Mouse (Mus musculus): ENCODE results near the gene Nhsl1. TPM values are rescaled to one million over a fixed set of nuclear protein-coding genes. Genes with fewer than 3 reads are reported as not detected.

Nhsl1 gene
- polyA plus RNA-seq, 1 experiment from 2014 or later, result 10.6 TPM

GRCm38 (mm10) chr10:18356461-18356860, 37.7 kb downstream of the Nhsl1 start:
- 0 out of 2 replicates have a peak, but pooled peaks cover 6% of the 10 kb centered on the region for H3K4me1 ChIP-seq
- H3K27me3 ChIP-seq (ENCODE audit: insufficient read depth, poor library complexity, severe bottlenecking), result no peaks in the 10 kb centered on the region
- no peak overlapping the region for H3K4me3 ChIP-seq
- 80% methylated on average over 6 of the region's 6 CpGs for WGBS
- DNase-seq (ENCODE audit: low spot score), result no peak
- no peaks in the 10 kb centered on the region for H3K36me3 ChIP-seq
- no peak overlapping the region for H3K27ac ChIP-seq
- no peaks in the 10 kb centered on the region for H3K9me3 ChIP-seq

GRCm38 (mm10) chr10:18357212-18357611, 38.4 kb downstream of the Nhsl1 start:
- H3K4me3 ChIP-seq, result no peak overlapping the region
- H3K27ac ChIP-seq, result no peak overlapping the region
- no peak for DNase-seq (ENCODE audit: low spot score)

GRCm38 (mm10) chr10:18358461-18358860, 39.7 kb downstream of the Nhsl1 start:
- DNase-seq (ENCODE audit: low spot score), result no peak
- no peaks in the 10 kb centered on the region for H3K9me3 ChIP-seq
- no peaks in the 10 kb centered on the region for H3K27me3 ChIP-seq (ENCODE audit: insufficient read depth, poor library complexity, severe bottlenecking)
- H3K4me3 ChIP-seq, result no peak overlapping the region
- H3K27ac ChIP-seq, result no peak overlapping the region
- 0 out of 2 replicates have a peak, but pooled peaks cover 3% of the 10 kb centered on the region for H3K4me1 ChIP-seq
- 89% methylated on average over 5 of the region's 5 CpGs for WGBS
- no peaks in the 10 kb centered on the region for H3K36me3 ChIP-seq

More at GRCm38 (mm10) chr10:18357212-18357611, 38.4 kb downstream of the Nhsl1 start:
- no peaks in the 10 kb centered on the region for H3K27me3 ChIP-seq (ENCODE audit: insufficient read depth, poor library complexity, severe bottlenecking)
- WGBS, result 90% methylated on average over 6 of the region's 6 CpGs
- no peaks in the 10 kb centered on the region for H3K36me3 ChIP-seq
- H3K9me3 ChIP-seq, result no peaks in the 10 kb centered on the region
- 0 out of 2 replicates have a peak, but pooled peaks cover 6% of the 10 kb centered on the region for H3K4me1 ChIP-seq

GRCm38 (mm10) chr10:18360175-18360574, 41.4 kb downstream of the Nhsl1 start:
- Histone ChIP-seq H3K36me3 (no peaks in the 10 kb centered on the region), H3K27ac (no peak overlapping the region), H3K4me1 (no peaks in the 10 kb centered on the region), H3K27me3 (ENCODE audit: insufficient read depth, poor library complexity, severe bottlenecking) (no peaks in the 10 kb centered on the region), H3K4me3 (no peak overlapping the region), H3K9me3 (no peaks in the 10 kb centered on the region)
- WGBS, result 90% methylated on average over 6 of the region's 6 CpGs
- DNase-seq (ENCODE audit: low spot score), result no peak

GRCm38 (mm10) chr10:18365432-18365831, 46.6 kb downstream of the Nhsl1 start:
- 86% methylated on average over 6 of the region's 6 CpGs for WGBS
- H3K9me3 ChIP-seq, result no peaks in the 10 kb centered on the region
- H3K27ac ChIP-seq, result no peak overlapping the region
- no peaks in the 10 kb centered on the region for H3K36me3 ChIP-seq
- H3K4me1 ChIP-seq, result peaks cover 8% of the 10 kb centered on the region
- no peak overlapping the region for H3K4me3 ChIP-seq
- H3K27me3 ChIP-seq (ENCODE audit: insufficient read depth, poor library complexity, severe bottlenecking), result no peaks in the 10 kb centered on the region
- DNase-seq (ENCODE audit: low spot score), result no peak

GRCm38 (mm10) chr10:18366697-18367096, 47.9 kb downstream of the Nhsl1 start:
- DNase-seq (ENCODE audit: low spot score), result no peak
- no peaks in the 10 kb centered on the region for H3K36me3 ChIP-seq
- H3K27me3 ChIP-seq (ENCODE audit: insufficient read depth, poor library complexity, severe bottlenecking), result no peaks in the 10 kb centered on the region
- H3K9me3 ChIP-seq, result no peaks in the 10 kb centered on the region
- no peak overlapping the region for H3K4me3 ChIP-seq
- no peak overlapping the region for H3K27ac ChIP-seq
- H3K4me1 ChIP-seq, result peaks cover 21% of the 10 kb centered on the region
- WGBS, result 80% methylated on average over 7 of the region's 7 CpGs

GRCm38 (mm10) chr10:18368111-18368510, 49.3 kb downstream of the Nhsl1 start:
- DNase-seq (ENCODE audit: low spot score), result no peak
- Histone ChIP-seq H3K4me3 (no peak overlapping the region), H3K36me3 (no peaks in the 10 kb centered on the region), H3K4me1 (peaks cover 29% of the 10 kb centered on the region), H3K27me3 (ENCODE audit: insufficient read depth, poor library complexity, severe bottlenecking) (no peaks in the 10 kb centered on the region), H3K27ac (no peak overlapping the region), H3K9me3 (no peaks in the 10 kb centered on the region)
- WGBS, result 90% methylated on average over 8 of the region's 8 CpGs

GRCm38 (mm10) chr10:18370475-18371286, 51.9 kb downstream of the Nhsl1 start:
- peak overlapping the region; percentile 70 for H3K27ac ChIP-seq
- no peaks in the 10 kb centered on the region for H3K9me3 ChIP-seq
- no peak for DNase-seq (ENCODE audit: low spot score)
- H3K36me3 ChIP-seq, result no peaks in the 10 kb centered on the region
- WGBS, result 34% methylated on average over 17 of the region's 17 CpGs
- H3K4me3 ChIP-seq, result no peak overlapping the region
- peaks cover 29% of the 10 kb centered on the region for H3K4me1 ChIP-seq
- no peaks in the 10 kb centered on the region for H3K27me3 ChIP-seq (ENCODE audit: insufficient read depth, poor library complexity, severe bottlenecking)

GRCm38 (mm10) chr10:18371866-18372265, 53.1 kb downstream of the Nhsl1 start:
- no peak for DNase-seq (ENCODE audit: low spot score)
- Histone ChIP-seq H3K36me3 (no peaks in the 10 kb centered on the region), H3K27me3 (ENCODE audit: insufficient read depth, poor library complexity, severe bottlenecking) (no peaks in the 10 kb centered on the region), H3K27ac (peak overlapping the region; percentile 70; the same call in 1 of the 2 replicates), H3K4me1 (peaks cover 29% of the 10 kb centered on the region), H3K9me3 (no peaks in the 10 kb centered on the region), H3K4me3 (no peak overlapping the region; the same call in 1 of the 2 replicates)
- 44% methylated on average over 13 of the region's 13 CpGs for WGBS

GRCm38 (mm10) chr10:18375301-18375700, 56.5 kb downstream of the Nhsl1 start:
- no peaks in the 10 kb centered on the region for H3K9me3 ChIP-seq
- H3K4me1 ChIP-seq, result peaks cover 22% of the 10 kb centered on the region
- no peaks in the 10 kb centered on the region for H3K27me3 ChIP-seq (ENCODE audit: insufficient read depth, poor library complexity, severe bottlenecking)
- no peaks in the 10 kb centered on the region for H3K36me3 ChIP-seq
- 64% methylated on average over 3 of the region's 3 CpGs for WGBS
- no peak overlapping the region for H3K4me3 ChIP-seq
- DNase-seq (ENCODE audit: low spot score), result no peak
- no peak overlapping the region for H3K27ac ChIP-seq

GRCm38 (mm10) chr10:18384766-18385165, 66.0 kb downstream of the Nhsl1 start:
- no peaks in the 10 kb centered on the region for H3K9me3 ChIP-seq
- no peak overlapping the region for H3K27ac ChIP-seq
- no peak overlapping the region for H3K4me3 ChIP-seq
- no peaks in the 10 kb centered on the region for H3K27me3 ChIP-seq (ENCODE audit: insufficient read depth, poor library complexity, severe bottlenecking)
- H3K36me3 ChIP-seq, result no peaks in the 10 kb centered on the region
- 47% methylated on average over 2 of the region's 2 CpGs for WGBS
- no peak for DNase-seq (ENCODE audit: low spot score)
- peaks cover 7% of the 10 kb centered on the region; the same call in 1 of the 2 replicates for H3K4me1 ChIP-seq

GRCm38 (mm10) chr10:18386224-18386623, 67.4 kb downstream of the Nhsl1 start:
- H3K4me1 ChIP-seq, result peaks cover 7% of the 10 kb centered on the region; the same call in 1 of the 2 replicates
- no peaks in the 10 kb centered on the region for H3K27me3 ChIP-seq (ENCODE audit: insufficient read depth, poor library complexity, severe bottlenecking)
- DNase-seq (ENCODE audit: low spot score), result no peak
- 61% methylated on average over 7 of the region's 7 CpGs for WGBS
- no peaks in the 10 kb centered on the region for H3K36me3 ChIP-seq
- H3K27ac ChIP-seq, result no peak overlapping the region
- H3K9me3 ChIP-seq, result no peaks in the 10 kb centered on the region
- H3K4me3 ChIP-seq, result no peak overlapping the region

GRCm38 (mm10) chr10:18388784-18389575, 70.2 kb downstream of the Nhsl1 start:
- H3K27ac ChIP-seq, result no peak overlapping the region
- no peaks in the 10 kb centered on the region for H3K9me3 ChIP-seq
- no peaks in the 10 kb centered on the region for H3K27me3 ChIP-seq (ENCODE audit: insufficient read depth, poor library complexity, severe bottlenecking)
- no peaks in the 10 kb centered on the region for H3K36me3 ChIP-seq
- WGBS, result 35% methylated on average over 10 of the region's 10 CpGs
- no peak overlapping the region for H3K4me3 ChIP-seq
- H3K4me1 ChIP-seq, result peaks cover 18% of the 10 kb centered on the region
- DNase-seq (ENCODE audit: low spot score), result no peak

Measured in heart, embryonic 10.5 days (tissue).